Mouse (Mus musculus) colon, adult 2 months (tissue): Measurements from ENCODE around the gene Scn2a. TPM values are rescaled to one million over a fixed set of nuclear protein-coding genes. Genes with fewer than 3 reads are reported as not detected.

Experiments
- polyA plus RNA-seq: library from polyadenylated mRNA; depleted of rRNA; stranded (reverse); fragments of >200 nt; gene quantifications from 2 replicates; pipeline ENCODE4 v1.2.3, GENCODE M21; 2012; rRNA removed

Scn2a gene
- polyA plus RNA-seq = 0.12 and 0.15 TPM in 2 replicates

GRCm38 (mm10) chr2:65620556-65621166 is at the start of gene Scn2a:
Gene Scn2a (plus strand): TSS chr2:65620771.

Other genes with a start within 250 kb of the Scn2a start
- gene Scn3a, start 53.1 kb upstream of the Scn2a start, polyA plus RNA-seq = 0.41 and 0.44 TPM in 2 replicates
- 0.01 and 0.02 TPM in 2 replicates for gene Csrnp3, start 225.0 kb downstream of the Scn2a start, polyA plus RNA-seq